In the genomic region with DNA sequence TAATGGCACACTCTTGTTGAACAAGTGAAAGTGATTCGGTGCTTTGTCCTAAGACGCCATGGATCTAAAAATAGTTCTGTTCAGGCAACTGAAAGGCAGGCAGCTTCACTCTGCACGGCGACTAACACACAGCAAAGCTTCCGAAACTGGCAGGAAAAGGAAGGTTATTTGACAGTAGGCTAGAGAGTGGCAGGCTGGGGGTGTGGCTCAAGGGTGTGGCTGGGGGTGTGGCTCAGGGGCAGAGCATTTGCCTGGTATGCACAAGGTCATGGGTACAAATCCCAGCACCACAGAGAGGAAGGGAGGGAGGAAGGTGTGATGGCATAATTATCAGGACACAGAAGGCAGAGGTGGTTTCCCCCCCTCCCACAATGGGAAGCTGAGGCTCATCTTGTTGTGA, we compare ENCODE assay signal across 11 mouse cellular contexts.
DNase-seq lines count a peak whose midpoint lies in the region; ATAC-seq and TF ChIP-seq lines count a peak whose summit lies in the region.
"Had no signal": no experiment of that assay in that cellular context is flagged by ENCODE, and none has a peak within 500 bp of the region (broad histone marks: within the 10 kb centered on the region; RNA-seq: fewer than 3 reads in every experiment).

No protein-coding gene starts in this region.

- WGBS in liver, postnatal 0 days (ENCODE audit: insufficient replicate concordance): 25% methylated on average over 5 of the region's 5 CpGs
- WGBS in liver, embryonic 11.5 days: 33% methylated on average over 5 of the region's 5 CpGs
- 52% methylated on average over 5 of the region's 5 CpGs for WGBS in hindbrain, postnatal 0 days

- no peak for ATAC-seq in liver, postnatal 0 days
- no peak for ATAC-seq in liver, embryonic 11.5 days (replicated peaks; ENCODE audit: low FRiP score)
- ATAC-seq in hindbrain, postnatal 0 days: no peak

- H3K4me2 ChIP-seq in liver, postnatal 0 days (ENCODE audit: low read depth, low read length): no peak overlapping the region
- no peak overlapping the region for H3K4me2 ChIP-seq in liver, embryonic 11.5 days
- H3K4me2 ChIP-seq in hindbrain, postnatal 0 days (ENCODE audit: low read depth, low read length): no peak overlapping the region
- H3K4me2 ChIP-seq: kidney, embryonic 15.5 days had no signal

- peak; percentile 41 for DNase-seq in liver, postnatal 0 days
- DNase-seq in liver, embryonic 11.5 days (ENCODE audit: low spot score): no peak
- DNase-seq in adrenal gland, postnatal 10 days: peak; percentile 38
- DNase-seq in induced T-regulatory cell, adult 2 months (ENCODE audit: low read depth): peak; percentile 9
- peak; percentile 14 for DNase-seq in thymus, postnatal 0 days (ENCODE audit: low spot score)
- DNase-seq in hindbrain, postnatal 0 days (ENCODE audit: low spot score): no peak
- no peak for DNase-seq in right cerebral cortex, postnatal 14 days
- DNase-seq: gastrocnemius, postnatal 36 days; right cerebral cortex, adult 18-20 months had no signal

- no peaks in the 10 kb centered on the region for H3K36me3 ChIP-seq in liver, postnatal 0 days (replicated peaks; ENCODE audit: insufficient read depth, low read length)
- H3K36me3 ChIP-seq in liver, embryonic 11.5 days (ENCODE audit: control insufficient read depth, insufficient read depth, low read length): no peaks in the 10 kb centered on the region
- no peaks in the 10 kb centered on the region for H3K36me3 ChIP-seq in hindbrain, postnatal 0 days (ENCODE audit: insufficient read depth, low read length)
- H3K36me3 ChIP-seq: kidney, embryonic 15.5 days had no signal

- no peaks in the 10 kb centered on the region for H3K27me3 ChIP-seq in liver, postnatal 0 days (ENCODE audit: insufficient read depth, low read length)
- no peaks in the 10 kb centered on the region for H3K27me3 ChIP-seq in liver, embryonic 11.5 days (replicated peaks; ENCODE audit: control insufficient read depth, insufficient read depth, low read length)
- no peaks in the 10 kb centered on the region for H3K27me3 ChIP-seq in hindbrain, postnatal 0 days (ENCODE audit: insufficient read depth, low read length)
- H3K27me3 ChIP-seq: kidney, embryonic 15.5 days had no signal

- H3K9ac ChIP-seq in liver, postnatal 0 days (replicated peaks): no peak overlapping the region
- H3K9ac ChIP-seq in liver, embryonic 11.5 days (ENCODE audit: low read depth, low read length): no peak overlapping the region
- H3K9ac ChIP-seq in hindbrain, postnatal 0 days (replicated peaks; ENCODE audit: low read length): no peak overlapping the region
- H3K9ac ChIP-seq: kidney, embryonic 15.5 days had no signal

- no peak overlapping the region for H3K4me3 ChIP-seq in liver, postnatal 0 days (ENCODE audit: low read depth, low read length)
- no peak overlapping the region for H3K4me3 ChIP-seq in liver, embryonic 11.5 days (ENCODE audit: low read depth, low read length)
- no peak overlapping the region for H3K4me3 ChIP-seq in hindbrain, postnatal 0 days (ENCODE audit: low read length)
- H3K4me3 ChIP-seq: kidney, embryonic 15.5 days had no signal

- no peak for TF ChIP-seq CTCF in liver, postnatal 0 days (IDR thresholded peaks at IDR 0.05; ENCODE audit: low read depth)
- TF ChIP-seq CTCF in hindbrain, postnatal 0 days (IDR thresholded peaks at IDR 0.05; ENCODE audit: low read depth): no peak

- H3K4me1 ChIP-seq in liver, postnatal 0 days (ENCODE audit: insufficient read depth): no peaks in the 10 kb centered on the region
- H3K4me1 ChIP-seq in liver, embryonic 11.5 days (replicated peaks; ENCODE audit: control insufficient read depth, insufficient read depth, low read length): no peaks in the 10 kb centered on the region
- H3K4me1 ChIP-seq in hindbrain, postnatal 0 days (ENCODE audit: insufficient read depth, low read length): no peaks in the 10 kb centered on the region

- H3K27ac ChIP-seq in liver, postnatal 0 days (ENCODE audit: low read depth): no peak overlapping the region
- no peak overlapping the region for H3K27ac ChIP-seq in liver, embryonic 11.5 days (ENCODE audit: low read depth, low read length)
- H3K27ac ChIP-seq in hindbrain, postnatal 0 days: no peak overlapping the region
- H3K27ac ChIP-seq: kidney, embryonic 15.5 days; macrophage had no signal

- H3K9me3 ChIP-seq in liver, postnatal 0 days (ENCODE audit: low read length): no peaks in the 10 kb centered on the region
- H3K9me3 ChIP-seq in liver, embryonic 11.5 days (ENCODE audit: control insufficient read depth, low read length): no peaks in the 10 kb centered on the region
- H3K9me3 ChIP-seq in hindbrain, postnatal 0 days (ENCODE audit: low read length): no peaks in the 10 kb centered on the region
- H3K9me3 ChIP-seq: kidney, embryonic 15.5 days had no signal

- no peak for TF ChIP-seq EP300 in liver, postnatal 0 days (IDR thresholded peaks at IDR 0.05; ENCODE audit: low read depth)

Comparison
In these comparisons a context has a peak if more than half of its experiments do, and no peak if none do; other contexts are left out.
1. DNase-seq: peak in liver, postnatal 0 days (single experiment), adrenal gland, postnatal 10 days (single experiment), induced T-regulatory cell, adult 2 months (single experiment) and thymus, postnatal 0 days (single experiment); none in liver, embryonic 11.5 days (single experiment), hindbrain, postnatal 0 days (single experiment) and right cerebral cortex, postnatal 14 days (single experiment).